Mouse (Mus musculus): ENCODE results near the gene Krt73. TPM values are rescaled to one million over a fixed set of nuclear protein-coding genes. Genes with fewer than 3 reads are reported as not detected.

The Krt73 gene
- total and polyA plus RNA-seq, 2 experiments from 2014 or later: 0.24 to 0.69 TPM

GRCm38 (mm10) chr15:101772080-101772710 lies 30.0 kb downstream of the Krt73 start:
- H3K4me2 ChIP-seq (ENCODE audit: low read depth): no peak overlapping the region

GRCm38 (mm10) chr15:101770226-101770625 lies 31.9 kb downstream of the Krt73 start:
- no peak overlapping the region for H3K9ac ChIP-seq
- no peaks in the 10 kb centered on the region for H3K4me1 ChIP-seq (ENCODE audit: insufficient read depth)
- no peaks in the 10 kb centered on the region for H3K27me3 ChIP-seq (ENCODE audit: insufficient read depth, low read length)
- no peak for DNase-seq
- H3K4me2 ChIP-seq (ENCODE audit: low read depth): no peak overlapping the region
- no peak for ATAC-seq
- no peak for TF ChIP-seq CTCF (IDR thresholded peaks at IDR 0.05; ENCODE audit: low read depth)
- 52% methylated on average over 8 of the region's 8 CpGs for WGBS
- H3K36me3 ChIP-seq (ENCODE audit: insufficient read depth): no peaks in the 10 kb centered on the region
- H3K27ac ChIP-seq (ENCODE audit: low read depth, low read length): no peak overlapping the region
- no peaks in the 10 kb centered on the region for H3K9me3 ChIP-seq (ENCODE audit: low read length)
- no peak overlapping the region for H3K4me3 ChIP-seq (ENCODE audit: low read depth, low read length)

More at GRCm38 (mm10) chr15:101772080-101772710, 30.0 kb downstream of the Krt73 start:
- DNase-seq: peak; percentile 31
- peak; percentile 53 for TF ChIP-seq CTCF (IDR thresholded peaks at IDR 0.05; ENCODE audit: low read depth)
- Histone ChIP-seq H3K9ac (no peak overlapping the region), H3K4me1 (ENCODE audit: insufficient read depth) (no peaks in the 10 kb centered on the region), H3K27ac (ENCODE audit: low read depth, low read length) (no peak overlapping the region), H3K9me3 (ENCODE audit: low read length) (no peaks in the 10 kb centered on the region), H3K27me3 (ENCODE audit: insufficient read depth, low read length) (no peaks in the 10 kb centered on the region), H3K36me3 (ENCODE audit: insufficient read depth) (no peaks in the 10 kb centered on the region), H3K4me3 (ENCODE audit: low read depth, low read length) (no peak overlapping the region)
- ATAC-seq: peak; percentile 40; the same call in 1 of the 2 replicates
- WGBS: 76% methylated on average over 5 of the region's 5 CpGs

Other genes starting within 250 kb of the Krt73 start
- gene Krt90, start 239.4 kb downstream of the Krt73 start, total RNA-seq (2014; rRNA removed): 0.29 TPM in 1 of 2 replicates, not detected in the other
- 0.10 and 0.29 TPM in 2 replicates for gene Krt90, start 239.4 kb downstream of the Krt73 start, polyA plus RNA-seq (2015; fragmentation: Nextera tagmentation; extraction: Ambion mirVana)
- 0.10 and 0.15 TPM in 2 replicates for gene Krt75, start 228.4 kb downstream of the Krt73 start, total RNA-seq (2014; rRNA removed)
- 0.05 and 0.19 TPM in 2 replicates for gene Krt75, start 228.4 kb downstream of the Krt73 start, polyA plus RNA-seq (2015; fragmentation: Nextera tagmentation; extraction: Ambion mirVana)
- gene Gm5414, start 174.2 kb downstream of the Krt73 start, total RNA-seq (2014; rRNA removed): not detected in 2 replicates
- gene Gm5414, start 174.2 kb downstream of the Krt73 start, polyA plus RNA-seq (2015; fragmentation: Nextera tagmentation; extraction: Ambion mirVana): not detected in 2 replicates
- gene Gm5478, start 155.0 kb downstream of the Krt73 start, total RNA-seq (2014; rRNA removed): not detected in 2 replicates
- not detected in 2 replicates for gene Gm5478, start 155.0 kb downstream of the Krt73 start, polyA plus RNA-seq (2015; fragmentation: Nextera tagmentation; extraction: Ambion mirVana)
- gene Krt6b, start 122.1 kb downstream of the Krt73 start, total RNA-seq (2014; rRNA removed): not detected in 2 replicates
- not detected in 2 replicates for gene Krt6b, start 122.1 kb downstream of the Krt73 start, polyA plus RNA-seq (2015; fragmentation: Nextera tagmentation; extraction: Ambion mirVana)
- not detected in 2 replicates for gene Krt6a, start 108.0 kb downstream of the Krt73 start, total RNA-seq (2014; rRNA removed)
- gene Krt6a, start 108.0 kb downstream of the Krt73 start, polyA plus RNA-seq (2015; fragmentation: Nextera tagmentation; extraction: Ambion mirVana): not detected in 2 replicates
- not detected in 2 replicates for gene Krt5, start 89.4 kb downstream of the Krt73 start, total RNA-seq (2014; rRNA removed)
- not detected in 2 replicates for gene Krt5, start 89.4 kb downstream of the Krt73 start, polyA plus RNA-seq (2015; fragmentation: Nextera tagmentation; extraction: Ambion mirVana)
- gene Krt71, start 59.2 kb downstream of the Krt73 start, total RNA-seq (2014; rRNA removed): 0.08 and 0.43 TPM in 2 replicates
- not detected in 2 replicates for gene Krt71, start 59.2 kb downstream of the Krt73 start, polyA plus RNA-seq (2015; fragmentation: Nextera tagmentation; extraction: Ambion mirVana)
- gene Krt72, start 15.9 kb downstream of the Krt73 start, total RNA-seq (2014; rRNA removed): not detected in 2 replicates
- gene Krt72, start 15.9 kb downstream of the Krt73 start, polyA plus RNA-seq (2015; fragmentation: Nextera tagmentation; extraction: Ambion mirVana): not detected in 2 replicates
- gene Krt2, start 15.8 kb upstream of the Krt73 start, total RNA-seq (2014; rRNA removed): 0.15 and 0.29 TPM in 2 replicates
- 0.05 and 0.11 TPM in 2 replicates for gene Krt2, start 15.8 kb upstream of the Krt73 start, polyA plus RNA-seq (2015; fragmentation: Nextera tagmentation; extraction: Ambion mirVana)
- 9.2 and 12.3 TPM in 2 replicates for gene Krt1, start 48.4 kb upstream of the Krt73 start, total RNA-seq (2014; rRNA removed)
- 18.1 and 20.9 TPM in 2 replicates for gene Krt1, start 48.4 kb upstream of the Krt73 start, polyA plus RNA-seq (2015; fragmentation: Nextera tagmentation; extraction: Ambion mirVana)
- 3.7 and 7.7 TPM in 2 replicates for gene Krt77, start 67.4 kb upstream of the Krt73 start, total RNA-seq (2014; rRNA removed)
- gene Krt77, start 67.4 kb upstream of the Krt73 start, polyA plus RNA-seq (2015; fragmentation: Nextera tagmentation; extraction: Ambion mirVana): 1.5 and 2.1 TPM in 2 replicates
- not detected in 2 replicates for gene Krt76, start 90.6 kb upstream of the Krt73 start, total RNA-seq (2014; rRNA removed)
- not detected in 2 replicates for gene Krt76, start 90.6 kb upstream of the Krt73 start, polyA plus RNA-seq (2015; fragmentation: Nextera tagmentation; extraction: Ambion mirVana)
- not detected in 2 replicates for gene Krt4, start 122.4 kb upstream of the Krt73 start, total RNA-seq (2014; rRNA removed)
- gene Krt4, start 122.4 kb upstream of the Krt73 start, polyA plus RNA-seq (2015; fragmentation: Nextera tagmentation; extraction: Ambion mirVana): not detected in 2 replicates
- gene Krt79, start 138.0 kb upstream of the Krt73 start, total RNA-seq (2014; rRNA removed): 0.14 and 0.31 TPM in 2 replicates
- gene Krt79, start 138.0 kb upstream of the Krt73 start, polyA plus RNA-seq (2015; fragmentation: Nextera tagmentation; extraction: Ambion mirVana): 0.34 and 0.44 TPM in 2 replicates
- gene Krt78, start 151.9 kb upstream of the Krt73 start, total RNA-seq (2014; rRNA removed): not detected in 2 replicates
- gene Krt78, start 151.9 kb upstream of the Krt73 start, polyA plus RNA-seq (2015; fragmentation: Nextera tagmentation; extraction: Ambion mirVana): not detected in 2 replicates
- 1.5 and 2.2 TPM in 2 replicates for gene Krt8, start 202.1 kb upstream of the Krt73 start, total RNA-seq (2014; rRNA removed)
- 3.1 and 3.9 TPM in 2 replicates for gene Krt8, start 202.1 kb upstream of the Krt73 start, polyA plus RNA-seq (2015; fragmentation: Nextera tagmentation; extraction: Ambion mirVana)
- 3.4 and 4.3 TPM in 2 replicates for gene Krt18, start 225.8 kb upstream of the Krt73 start, total RNA-seq (2014; rRNA removed)
- gene Krt18, start 225.8 kb upstream of the Krt73 start, polyA plus RNA-seq (2015; fragmentation: Nextera tagmentation; extraction: Ambion mirVana): 7.0 and 9.5 TPM in 2 replicates

Data from forebrain, postnatal 0 days (tissue).